Mouse (Mus musculus) CD4-positive helper T cell, adult 2 months (primary cell): ENCODE results near the gene Esam.

ENCODE experiments used
- DNase-seq: peaks from one replicate; pipeline ENCODE4 v3.0.0-alpha.2; 2012; ENCODE audit warnings: low read depth, missing footprints, low spot score

Esam gene

GRCm38 (mm10) chr9:37554279-37554678, 26.4 kb downstream of the Esam start:
- no peak for DNase-seq

DNA sequence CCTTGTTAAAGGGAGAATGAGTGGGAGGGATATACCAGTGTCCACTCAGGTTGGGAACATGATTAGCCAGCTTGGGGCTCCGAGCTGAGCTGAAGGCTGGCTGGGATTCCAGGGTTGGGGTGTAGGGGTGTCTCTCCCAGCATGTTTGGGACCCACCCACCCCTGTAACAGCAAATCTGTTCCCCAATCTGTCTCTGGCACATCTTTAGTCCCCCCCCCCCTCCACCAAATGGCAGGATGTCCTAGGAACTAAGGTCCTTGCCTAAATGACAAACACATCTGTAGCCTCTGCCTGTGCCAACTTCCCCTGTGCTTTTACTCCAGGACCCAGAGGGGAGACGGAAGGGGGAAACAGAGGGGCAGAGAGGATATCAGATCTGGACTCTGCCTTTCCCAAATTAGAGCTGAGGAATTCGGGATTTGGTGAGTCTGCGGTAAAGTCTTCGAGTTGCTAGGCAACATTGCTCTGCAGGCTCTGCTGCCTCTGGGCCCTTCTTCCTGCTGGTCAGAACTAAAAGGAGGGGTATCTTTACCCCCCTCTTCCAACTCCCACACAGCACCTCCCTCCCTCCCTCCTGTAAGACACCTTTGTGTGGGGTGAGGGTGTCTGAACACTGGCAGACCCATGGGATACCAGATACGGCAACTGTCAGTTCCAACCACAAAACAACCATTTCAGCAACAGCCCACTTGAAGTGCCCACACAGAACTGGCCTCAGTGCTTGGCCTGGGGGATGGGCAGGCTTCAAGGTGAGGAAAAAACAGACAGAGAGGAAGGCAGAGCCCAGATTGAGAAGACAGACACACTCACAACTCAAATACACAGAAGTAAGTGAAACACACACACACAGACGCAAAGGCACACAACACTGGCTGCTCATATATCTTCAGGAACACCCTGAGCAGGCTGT, 27.2 kb downstream of the Esam start, which contains the start of gene Siae:
TSS of gene Siae (plus strand) at position 861 of the 911 bp plus-strand sequence.
- DNase-seq: no peak

DNA sequence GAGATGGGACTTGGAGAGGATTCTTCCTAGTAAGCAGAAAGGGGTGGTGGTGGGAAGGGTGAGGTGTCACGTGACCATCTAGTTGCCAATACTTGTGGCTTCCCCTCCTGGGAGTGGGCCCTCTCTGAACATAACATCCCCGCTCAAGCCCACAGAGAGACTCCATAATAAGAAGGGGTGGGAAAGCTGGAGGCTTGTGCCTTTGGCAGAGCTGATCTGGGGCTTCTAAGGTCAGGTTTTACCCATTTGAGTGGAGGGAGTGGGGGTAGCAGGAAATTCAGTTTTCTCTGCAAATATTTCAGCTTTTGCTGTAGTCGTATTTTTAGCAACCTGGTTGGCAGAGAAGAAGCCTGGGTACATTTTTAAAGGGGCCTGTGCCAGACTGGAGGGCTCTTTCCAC, 28.5 kb downstream of the Esam start:
- DNase-seq: no peak

GRCm38 (mm10) chr9:37560617-37561016, 32.7 kb downstream of the Esam start:
- DNase-seq: no peak

DNA sequence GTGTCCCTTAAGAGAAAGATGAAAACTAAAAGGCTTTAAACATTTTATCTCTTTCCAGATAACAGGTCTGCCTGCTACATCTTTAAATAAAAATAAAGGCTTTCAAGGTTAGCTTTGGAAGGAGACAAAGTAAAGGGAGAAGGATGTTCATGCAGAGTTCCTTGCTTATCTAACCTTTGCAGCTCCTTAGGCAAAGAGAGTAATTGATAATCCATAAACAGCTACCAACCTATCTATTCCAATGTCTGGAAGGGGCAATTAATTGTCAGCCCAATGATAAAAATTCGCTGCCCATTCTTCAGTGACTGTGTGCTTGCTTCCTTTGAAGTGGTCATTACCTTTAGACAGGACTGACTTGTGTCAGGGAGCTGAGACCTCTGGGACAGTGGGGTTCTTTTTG, 35.9 kb downstream of the Esam start:
- no peak for DNase-seq

DNA sequence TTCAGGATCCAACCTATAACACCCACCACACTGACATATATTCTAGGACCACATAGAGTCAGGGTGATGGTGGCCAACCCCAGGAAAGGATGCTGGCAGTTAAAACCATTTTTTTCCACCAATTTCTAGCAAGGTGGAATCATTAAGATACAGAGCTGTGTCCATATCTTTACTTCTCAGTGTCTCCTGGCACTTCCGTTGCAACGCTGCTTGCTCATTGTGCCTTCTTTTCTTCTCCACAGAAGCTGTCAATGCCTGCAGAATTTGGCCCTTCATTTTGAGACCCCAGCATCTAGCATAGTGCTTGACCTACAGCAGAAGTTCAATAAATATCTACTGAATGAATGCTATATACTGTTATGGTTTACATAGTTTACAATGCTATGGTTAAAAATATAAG, 39.1 kb downstream of the Esam start:
- DNase-seq: no peak

GRCm38 (mm10) chr9:37567454-37567853, 39.6 kb downstream of the Esam start:
- DNase-seq: no peak

DNA sequence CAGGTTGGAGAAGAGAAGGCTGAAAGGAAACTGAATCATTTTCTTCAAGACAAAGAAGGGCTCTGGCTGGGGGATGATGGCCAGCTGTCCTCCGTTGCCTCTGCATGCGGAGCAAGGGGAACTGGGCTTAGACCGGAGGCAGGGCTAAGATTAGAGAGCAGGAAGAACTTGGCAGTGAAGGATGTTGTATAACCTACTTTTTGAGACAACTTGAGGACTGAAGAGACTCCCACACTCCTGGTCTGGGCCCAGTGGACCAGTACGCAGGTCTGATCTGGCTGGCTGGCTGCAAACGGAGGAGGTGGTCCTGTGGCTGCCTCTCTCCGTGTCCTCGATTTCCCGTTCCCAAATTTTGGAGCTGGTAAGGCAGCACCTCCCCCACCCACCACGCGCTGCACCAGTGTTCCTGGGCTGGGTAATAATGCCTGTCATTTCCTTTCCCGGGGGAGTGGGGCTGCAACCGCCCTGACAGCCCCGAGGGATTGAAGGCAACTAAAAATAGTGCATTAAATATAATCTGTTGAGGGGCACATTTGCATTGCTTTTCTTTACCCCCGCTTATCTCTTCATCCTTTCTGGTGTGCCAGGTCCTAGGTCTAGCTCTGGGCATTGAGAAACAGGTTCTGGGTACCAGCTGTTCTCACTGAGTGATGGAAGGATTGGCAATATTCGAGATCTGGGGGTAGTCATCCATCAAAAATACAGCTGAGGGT, 40.2 kb downstream of the Esam start:
- DNase-seq: no peak

- DNase-seq: no peak
Observed at GRCm38 (mm10) chr9:37568605-37569214, 40.8 kb downstream of the Esam start.

- no peak for DNase-seq
Observed at GRCm38 (mm10) chr9:37569231-37569835, 41.5 kb downstream of the Esam start.

- DNase-seq: no peak
Observed at GRCm38 (mm10) chr9:37572204-37572876, 44.5 kb downstream of the Esam start.

DNA sequence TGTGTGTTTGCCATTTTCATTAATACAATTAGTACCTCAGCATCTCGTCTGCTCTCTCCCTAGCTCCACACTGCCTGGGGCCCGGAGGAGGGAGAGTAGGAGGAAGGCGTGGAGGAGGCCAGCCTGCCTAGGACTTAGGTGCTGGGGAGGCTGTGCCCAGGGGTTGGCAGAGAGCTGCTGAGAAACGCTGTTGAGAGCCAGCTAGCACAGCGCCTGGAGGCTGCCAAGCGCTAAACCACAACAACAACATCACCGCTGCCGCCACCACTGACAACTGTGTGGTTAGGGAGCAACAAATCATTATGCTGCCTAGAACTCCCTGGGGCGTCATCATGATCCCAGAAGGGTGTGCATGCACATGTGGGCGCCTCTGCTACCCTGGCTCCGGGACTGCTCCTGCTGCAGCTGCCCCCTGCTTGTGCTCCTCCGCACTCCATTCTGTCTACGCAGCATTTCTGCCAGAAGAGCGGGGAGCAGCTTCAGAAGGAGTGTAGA, 48.6 kb downstream of the Esam start:
- peak; percentile 12 for DNase-seq

- DNase-seq: no peak
Observed at GRCm38 (mm10) chr9:37583594-37583993, 55.7 kb downstream of the Esam start.

DNA sequence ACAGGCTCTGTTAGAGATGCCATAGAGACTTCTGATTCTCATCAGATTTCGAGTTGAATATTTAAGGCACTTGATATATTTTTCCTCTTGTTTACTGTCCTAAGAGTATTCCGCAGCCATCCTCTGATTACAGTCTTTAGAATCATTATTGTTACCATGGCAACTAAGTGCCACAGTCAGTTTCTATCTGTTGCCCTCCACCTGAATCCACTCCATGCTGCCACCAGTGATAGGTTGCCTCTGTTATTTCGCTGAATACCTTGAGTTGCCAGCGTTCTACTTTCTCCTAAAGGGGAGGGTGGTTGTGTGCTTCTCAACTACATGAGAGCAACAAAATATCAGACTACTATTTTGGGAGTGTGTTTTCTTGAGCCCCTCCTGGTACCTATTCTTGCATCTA, 58.8 kb downstream of the Esam start:
- DNase-seq: no peak
